Mouse (Mus musculus) c-Kit-positive CD71-negative TER-119-negative erythroid progenitor cells, embryonic 14.5 days (primary cell): ENCODE measurements around the gene Vezf1.
"Not testable (repeated sequence)": the region's sequence is repeated elsewhere in the genome, so short reads cannot be mapped to it uniquely, and the experiment has no call there.

ENCODE experiments used
- DNase-seq: peaks from one replicate; pipeline ENCODE4 v3.0.0-alpha.2; 2013; ENCODE audit warnings: low read depth

The Vezf1 gene

GRCm38 (mm10) chr11:88067586-88068410 lies at the start of gene Vezf1:
Gene Vezf1, plus strand, starts transcription at chr11:88068279.
- DNase-seq = no peak

- DNase-seq = no peak
These were observed 44.1 kb upstream of the Vezf1 start for GRCm38 (mm10) chr11:88023933-88024332.

GRCm38 (mm10) chr11:88027391-88028035 lies 40.6 kb upstream of the Vezf1 start:
- no peak for DNase-seq

GRCm38 (mm10) chr11:88028193-88028684 lies 39.8 kb upstream of the Vezf1 start:
- no peak for DNase-seq

GRCm38 (mm10) chr11:88030219-88030618 lies 37.9 kb upstream of the Vezf1 start:
- no peak for DNase-seq

GRCm38 (mm10) chr11:88030836-88031235 lies 37.2 kb upstream of the Vezf1 start:
- DNase-seq = no peak

- no peak for DNase-seq
These were observed 36.3 kb upstream of the Vezf1 start for GRCm38 (mm10) chr11:88031753-88032152.

- DNase-seq = no peak
These were observed 32.1 kb upstream of the Vezf1 start for GRCm38 (mm10) chr11:88035970-88036369.

- no peak for DNase-seq
These were observed 31.3 kb upstream of the Vezf1 start for GRCm38 (mm10) chr11:88036761-88037251.

- no peak for DNase-seq
These were observed 30.7 kb upstream of the Vezf1 start for GRCm38 (mm10) chr11:88037386-88037785.

GRCm38 (mm10) chr11:88039066-88039465 lies 29.0 kb upstream of the Vezf1 start:
- no peak for DNase-seq

GRCm38 (mm10) chr11:88044314-88044713 lies 23.8 kb upstream of the Vezf1 start:
- DNase-seq = no peak

GRCm38 (mm10) chr11:88045159-88045558 lies 22.9 kb upstream of the Vezf1 start:
- DNase-seq = not testable (repeated sequence)

GRCm38 (mm10) chr11:88045878-88046277 lies 22.2 kb upstream of the Vezf1 start:
- no peak for DNase-seq

- no peak for DNase-seq
These were observed 21.6 kb upstream of the Vezf1 start for GRCm38 (mm10) chr11:88046323-88046937.

GRCm38 (mm10) chr11:88046944-88047794 lies 20.9 kb upstream of the Vezf1 start, which contains the start of gene Srsf1:
Gene Srsf1, plus strand, starts transcription at chr11:88047373.
- peak; percentile 97 for DNase-seq

- DNase-seq = no peak
These were observed 20.1 kb upstream of the Vezf1 start for GRCm38 (mm10) chr11:88047871-88048531.

GRCm38 (mm10) chr11:88048961-88049670 lies 19.0 kb upstream of the Vezf1 start:
- no peak for DNase-seq

GRCm38 (mm10) chr11:88049732-88050131 lies 18.3 kb upstream of the Vezf1 start:
- DNase-seq = no peak

- no peak for DNase-seq
These were observed 15.4 kb upstream of the Vezf1 start for GRCm38 (mm10) chr11:88052638-88053037.
